Mouse (Mus musculus) CD4-positive helper T cell, adult 2 months (primary cell): ENCODE data around the gene Pga5.

ENCODE experiments used
- DNase-seq: peaks from one replicate; pipeline ENCODE4 v3.0.0-alpha.2; 2012; ENCODE audit warnings: low read depth, missing footprints, low spot score

Pga5 gene

DNA sequence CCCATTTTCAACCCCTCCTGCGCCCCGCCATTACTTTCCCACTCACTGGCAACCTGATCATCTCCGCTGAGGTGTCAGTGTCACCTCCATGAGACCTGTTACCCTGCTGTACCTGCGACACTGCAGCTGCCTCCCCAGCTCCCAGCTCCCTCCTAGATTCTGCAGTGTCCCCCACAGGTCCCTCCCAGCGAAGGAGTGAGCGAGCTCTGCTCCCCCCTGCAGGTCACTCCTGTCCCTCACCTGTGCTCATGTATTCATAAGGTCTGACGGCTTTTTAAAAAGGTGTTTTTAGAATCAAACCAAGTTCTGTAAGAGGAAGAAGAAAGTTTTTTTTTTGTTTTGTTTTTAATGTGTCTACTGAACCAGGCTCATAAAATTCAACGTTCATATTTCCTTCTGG lies 24.3 kb upstream of the Pga5 start:
- DNase-seq, result no peak

DNA sequence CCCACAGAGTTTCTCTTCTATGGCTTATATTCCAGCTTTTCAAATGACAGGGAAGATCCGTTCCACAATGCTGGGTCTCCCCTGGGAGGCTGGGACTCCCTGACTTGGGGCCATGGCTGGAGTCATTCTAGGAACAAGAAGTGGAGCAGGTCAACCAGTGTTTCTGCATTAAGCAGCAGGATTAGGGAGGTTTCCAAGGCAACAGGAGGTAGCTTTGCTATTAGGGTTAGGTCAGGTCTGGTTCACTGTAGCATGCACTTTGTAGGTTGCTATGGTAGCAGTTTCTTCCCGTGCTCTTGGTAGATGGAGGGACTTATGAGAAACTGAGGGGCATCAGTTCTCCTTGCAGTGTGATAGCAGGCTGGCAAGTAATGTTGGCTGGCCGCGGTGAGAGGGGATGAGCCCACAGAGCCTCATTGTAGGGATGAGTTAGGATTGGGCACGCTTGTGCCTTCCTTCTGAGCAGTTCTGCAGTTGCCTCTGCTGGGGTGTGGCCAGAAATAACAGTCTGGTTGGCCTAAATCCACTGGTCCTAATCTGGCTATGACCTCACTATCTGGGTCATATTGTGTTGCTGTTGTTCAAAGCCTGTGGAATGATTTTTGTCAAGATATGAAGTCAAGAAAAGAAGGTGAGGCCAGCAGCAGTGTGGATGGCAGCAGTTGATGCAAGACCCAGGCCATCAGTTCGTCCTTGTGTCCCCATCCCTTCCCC lies 23.3 kb upstream of the Pga5 start:
- DNase-seq, result no peak

DNA sequence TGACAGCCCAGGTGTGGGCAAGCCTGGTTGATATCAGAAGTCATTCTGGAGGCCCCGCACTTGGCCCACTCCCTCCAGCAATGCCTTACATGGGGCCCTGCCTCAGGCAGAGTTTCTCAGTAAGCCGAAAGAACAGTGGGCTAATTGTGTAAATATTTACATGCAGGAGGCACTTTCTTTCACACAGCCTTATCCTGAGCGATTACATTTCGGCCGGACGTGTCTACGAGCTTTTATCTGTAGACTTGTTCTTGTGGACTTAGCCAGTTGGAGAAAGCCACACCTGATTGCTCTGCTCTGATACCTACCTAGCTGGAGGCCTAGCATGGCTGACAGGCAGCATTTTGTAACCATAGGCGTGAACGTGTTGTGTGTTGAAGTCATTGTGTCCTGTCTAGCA lies 22.0 kb upstream of the Pga5 start:
- DNase-seq, result no peak

DNA sequence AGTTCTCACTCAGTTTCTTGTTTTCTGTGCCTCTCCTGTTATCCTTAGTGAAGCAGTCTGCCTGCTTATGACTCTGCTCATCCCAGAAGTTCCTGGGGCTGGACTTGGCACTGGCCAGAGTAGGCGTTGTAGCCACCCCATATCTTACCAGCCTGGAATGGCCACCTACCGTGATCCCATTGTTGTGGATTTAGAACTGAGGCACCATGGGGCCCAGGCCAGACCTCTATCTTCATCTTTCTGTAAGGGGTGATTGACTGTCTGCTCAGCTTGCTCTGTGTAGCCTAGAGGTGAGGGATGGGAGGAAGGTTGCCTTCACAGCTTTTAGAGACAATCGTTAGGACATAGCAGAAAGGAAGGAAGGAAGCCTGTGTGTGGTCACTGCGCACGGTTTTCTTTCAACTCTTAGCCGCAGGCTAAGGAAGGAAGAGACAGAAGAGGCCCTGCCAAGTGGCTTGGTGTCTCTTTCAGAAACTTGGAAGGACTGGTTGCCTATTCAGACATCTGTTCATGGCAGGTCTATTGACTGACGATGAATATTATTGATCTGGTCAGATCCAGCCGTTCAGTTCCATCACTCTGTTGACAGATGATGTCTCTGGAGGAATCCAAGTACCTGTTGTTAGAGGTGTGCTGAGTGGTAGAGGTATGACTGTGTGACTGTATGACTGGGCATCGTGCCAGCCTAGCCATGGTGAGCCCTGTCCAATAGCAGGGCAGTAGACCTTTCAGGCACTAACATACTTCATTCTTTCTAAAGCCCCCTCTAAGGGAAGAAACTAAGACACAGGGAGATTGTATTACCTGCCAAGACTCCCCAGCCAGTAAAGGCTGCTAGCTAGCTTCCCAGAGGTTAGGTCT lies 20.5 kb upstream of the Pga5 start:
- DNase-seq, result peak; percentile 56

DNA sequence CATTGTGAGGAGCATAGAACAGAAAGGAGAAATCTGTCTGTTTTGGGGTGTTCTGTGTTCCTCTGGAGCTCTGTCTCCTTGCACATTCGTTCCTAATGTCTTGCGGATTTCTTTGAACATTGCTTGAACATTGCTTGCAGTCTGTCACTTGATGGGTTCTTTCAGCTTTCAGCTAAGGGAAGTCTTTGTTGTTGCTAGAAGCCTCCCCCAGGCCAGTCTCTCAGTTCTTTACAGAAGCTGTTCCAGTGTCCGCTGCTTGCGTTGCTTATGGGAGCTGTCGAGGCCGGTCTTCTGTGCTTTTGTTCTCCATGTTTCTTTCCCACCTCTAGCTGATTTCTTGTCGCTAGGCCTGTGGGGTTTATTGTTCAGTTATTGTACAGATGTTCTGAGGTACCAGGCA lies 17.9 kb upstream of the Pga5 start:
- DNase-seq, result no peak

DNA sequence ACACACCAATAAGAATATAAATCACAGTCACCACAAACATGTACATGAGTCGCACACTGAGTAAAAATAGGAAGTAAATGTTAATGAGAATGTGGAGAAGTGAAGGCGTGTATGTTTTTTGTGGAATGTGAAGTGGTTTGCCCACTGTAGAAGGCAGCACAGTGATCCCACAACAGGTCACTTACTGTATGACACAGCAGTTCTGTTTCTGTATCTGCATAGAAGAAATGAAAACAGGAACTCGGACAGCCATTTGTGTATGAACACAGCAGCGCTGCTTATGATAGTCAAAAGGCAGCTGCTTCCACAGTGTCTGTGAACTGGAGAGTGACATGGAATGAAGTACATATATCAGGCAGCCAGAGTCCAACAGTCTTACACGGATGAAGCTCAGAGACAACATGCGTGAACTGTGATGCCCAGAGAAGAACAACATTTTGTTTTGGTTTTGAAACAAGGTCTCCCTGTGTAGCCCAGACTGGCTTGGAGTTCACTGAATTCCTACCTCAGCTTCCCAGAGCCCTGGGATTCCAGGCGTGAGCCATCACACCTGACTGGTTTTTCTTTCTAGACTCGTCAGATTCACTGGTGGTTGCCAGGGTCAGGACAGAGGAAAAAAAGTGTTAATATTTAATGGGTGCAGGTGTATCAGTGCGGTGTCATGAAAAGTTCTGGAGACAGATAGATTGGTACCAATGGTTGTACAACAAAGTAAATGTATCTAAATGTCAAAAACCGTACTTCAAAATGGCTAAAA lies 16.2 kb upstream of the Pga5 start:
- DNase-seq, result no peak

DNA sequence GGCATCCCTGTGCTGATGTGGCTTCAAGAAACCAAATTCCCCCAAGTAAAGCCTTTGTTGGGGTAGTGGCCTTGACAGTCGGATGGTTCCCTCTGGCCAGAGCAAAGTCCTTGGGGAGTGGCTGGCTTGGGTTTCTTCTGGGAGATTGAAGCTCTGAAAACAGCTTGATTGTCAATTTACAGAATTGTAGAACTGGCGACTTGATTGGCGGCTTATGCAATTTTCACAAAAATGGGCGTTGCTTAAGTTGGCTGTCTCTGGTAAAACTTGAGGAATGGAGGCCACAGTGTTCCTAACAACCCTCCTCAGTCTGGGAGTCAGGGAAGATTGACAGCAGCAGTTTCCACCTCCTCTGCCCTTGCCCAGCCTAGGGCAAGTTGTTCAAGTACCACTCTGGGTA lies 14.5 kb upstream of the Pga5 start:
- no peak for DNase-seq

DNA sequence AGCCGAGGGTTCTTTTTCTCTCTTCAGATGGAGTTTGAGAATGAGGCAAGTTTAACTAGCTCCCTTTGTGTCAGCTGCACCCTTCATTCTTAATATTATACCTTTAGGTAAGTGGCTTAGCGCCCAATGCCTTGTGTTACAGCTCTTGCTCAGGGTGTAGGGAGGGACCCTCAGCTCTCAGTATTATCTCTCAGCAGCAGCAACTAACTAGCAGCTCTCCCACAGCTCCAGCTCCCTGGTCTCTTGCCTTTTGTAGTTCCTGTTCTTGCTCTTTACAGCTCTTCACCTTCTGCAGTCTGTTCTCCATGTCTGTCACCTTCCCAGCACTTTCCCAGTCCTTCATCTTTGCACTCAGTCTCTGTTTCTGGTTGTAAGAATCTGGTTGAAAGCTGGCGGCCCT lies 13.8 kb upstream of the Pga5 start:
- no peak for DNase-seq

DNA sequence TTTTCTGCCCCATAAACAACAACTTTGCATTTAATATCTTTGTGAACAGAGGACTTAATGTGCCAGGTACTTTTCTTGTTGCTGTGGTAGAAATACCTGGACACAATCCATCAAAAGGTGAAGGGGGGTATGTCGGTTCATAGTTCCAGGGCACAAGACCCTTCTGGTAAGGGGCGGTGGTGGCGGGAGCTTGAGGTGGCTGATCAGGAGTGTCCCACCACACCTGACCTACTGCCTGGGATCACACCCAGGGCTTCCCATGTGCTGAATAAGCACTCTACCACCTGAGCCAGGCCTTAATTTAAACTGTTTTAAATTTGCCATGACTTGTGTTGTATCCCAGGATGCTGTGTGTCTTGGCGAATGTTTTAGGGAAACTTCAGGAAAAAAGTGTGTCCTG lies 13.2 kb upstream of the Pga5 start:
- no peak for DNase-seq

DNA sequence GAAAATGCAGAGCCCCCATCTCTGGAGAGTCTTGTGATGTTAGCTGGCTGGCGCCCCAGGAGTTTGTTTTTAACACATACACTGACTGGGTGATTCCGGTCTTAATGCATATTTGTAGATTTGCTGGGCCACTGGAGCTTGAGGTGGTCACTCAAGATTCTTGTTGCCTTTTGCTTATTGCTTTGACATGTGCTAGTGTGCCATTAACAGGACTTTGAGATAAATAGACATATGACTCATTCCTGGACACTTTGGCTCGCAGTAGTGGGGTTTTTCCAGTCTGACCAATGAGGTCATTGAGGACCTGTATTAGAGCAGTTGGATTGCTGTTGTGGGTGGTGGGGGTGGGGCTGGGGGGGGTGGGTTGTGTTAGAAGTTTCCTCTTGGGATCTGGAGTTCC lies 12.5 kb upstream of the Pga5 start:
- no peak for DNase-seq

DNA sequence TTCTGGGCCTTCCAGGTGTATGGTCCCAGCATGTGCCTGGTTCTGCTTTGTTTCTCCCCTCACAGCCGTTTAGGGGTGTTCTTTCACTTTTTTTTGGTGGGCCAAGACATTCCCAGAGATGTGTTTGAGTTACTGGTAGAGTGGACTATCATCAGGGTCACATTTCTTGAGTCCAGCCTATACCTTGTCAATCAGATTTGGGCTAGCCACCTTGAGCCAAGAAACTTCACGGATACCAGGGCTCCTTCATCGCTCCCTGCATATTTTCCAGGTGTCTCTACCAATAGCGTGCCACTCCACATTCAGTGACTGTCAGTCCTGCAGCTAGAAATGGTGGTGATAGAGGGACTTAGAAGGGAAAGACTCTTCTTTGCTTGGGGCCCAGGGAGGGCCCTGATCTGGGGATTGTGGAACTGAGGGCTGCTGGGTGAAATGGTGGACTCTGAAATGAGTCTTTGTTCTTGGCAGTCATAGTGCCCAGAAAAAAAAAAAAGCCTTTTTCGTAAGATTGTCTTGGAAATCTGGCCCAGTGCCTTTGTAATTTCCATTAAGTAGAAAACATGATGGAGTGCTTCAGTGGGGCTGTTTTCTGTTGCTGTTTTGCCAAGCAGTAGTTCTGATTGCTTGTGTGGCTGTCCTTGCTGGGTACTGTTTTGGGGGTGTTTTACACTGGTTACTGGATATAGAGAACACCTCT lies 11.7 kb upstream of the Pga5 start:
- DNase-seq, result no peak

DNA sequence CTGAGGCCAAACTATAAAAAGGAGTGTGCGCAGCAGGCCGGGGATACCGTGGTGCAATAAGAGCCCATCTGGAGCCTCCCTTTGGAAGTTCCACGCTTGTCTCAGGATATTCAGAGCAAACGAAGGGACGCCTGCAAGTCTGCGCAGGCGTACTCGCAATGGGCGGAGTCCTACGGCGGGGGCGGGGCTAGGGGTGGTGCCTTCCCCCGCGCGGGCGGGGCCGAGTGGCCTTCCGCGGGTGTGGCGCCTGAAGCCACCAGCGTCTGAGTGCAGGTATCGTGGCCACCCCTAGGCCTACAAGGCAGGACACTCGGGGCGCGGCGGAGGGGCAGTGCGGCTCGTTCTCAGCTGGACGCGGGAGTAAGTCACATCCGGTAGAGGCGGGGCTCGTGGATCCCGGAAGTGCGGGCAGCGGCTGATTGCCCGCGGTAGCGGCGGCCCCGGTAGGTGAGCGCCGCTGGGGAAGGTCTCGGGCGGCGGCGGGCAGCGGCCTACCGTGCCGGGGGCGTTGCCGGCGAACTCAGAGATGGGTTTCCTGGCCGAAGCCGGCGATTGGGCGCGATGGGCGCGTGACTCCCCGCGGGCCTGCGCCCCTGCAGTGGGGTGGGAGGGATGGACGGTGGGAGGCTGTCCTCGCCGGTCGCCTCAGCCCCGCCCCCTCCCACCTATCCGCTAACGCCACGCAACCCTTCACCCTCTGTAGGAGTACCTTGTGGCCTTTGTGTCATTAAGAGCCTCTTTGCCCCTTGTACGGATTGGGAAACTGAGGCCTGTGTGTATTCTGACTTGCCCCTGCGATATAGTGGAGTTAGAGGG lies 10.9 kb upstream of the Pga5 start, which contains the start of gene Vps37c:
Gene Vps37c, plus strand, starts transcription at position 199 of the 816 bp plus-strand sequence.
- peak; percentile 88 for DNase-seq

DNA sequence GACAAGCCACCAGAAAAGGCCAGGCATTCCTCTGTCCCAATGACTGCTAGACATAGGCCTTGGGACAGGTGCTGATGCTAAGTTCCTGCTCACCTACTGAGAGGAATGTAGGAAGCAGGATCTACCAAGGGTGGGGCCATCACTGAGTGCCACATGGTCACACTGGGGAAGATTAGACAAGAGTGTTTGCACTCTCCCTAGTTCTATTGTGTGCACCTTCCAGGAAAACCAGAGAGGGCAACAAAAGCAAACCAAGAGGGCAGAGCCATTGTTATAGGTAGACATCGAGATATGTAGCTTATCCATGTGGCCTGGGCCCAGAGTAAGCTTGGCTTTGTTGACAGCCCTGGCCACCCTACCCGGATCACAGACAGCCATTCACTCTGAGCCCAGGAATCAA lies 7.9 kb upstream of the Pga5 start:
- DNase-seq, result no peak

DNA sequence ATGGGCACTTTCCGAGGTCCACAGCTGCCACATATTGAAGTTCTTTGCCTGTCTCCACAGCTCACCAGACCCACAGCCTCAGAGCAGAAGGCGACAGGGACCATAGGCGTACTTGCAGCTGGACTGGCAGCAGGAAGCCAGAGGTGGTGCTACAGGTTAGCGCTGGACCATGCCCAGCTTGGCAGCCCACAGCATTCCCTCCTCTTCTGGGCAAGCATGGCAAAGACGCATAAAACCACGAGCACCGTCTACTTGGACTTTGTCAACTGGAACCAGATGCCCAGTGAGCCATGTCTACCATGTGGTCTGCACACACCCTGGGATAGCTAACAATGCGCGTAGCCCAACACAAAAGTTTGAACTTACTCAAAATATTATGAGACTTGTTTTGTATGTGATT lies 7.2 kb upstream of the Pga5 start:
- DNase-seq, result no peak

DNA sequence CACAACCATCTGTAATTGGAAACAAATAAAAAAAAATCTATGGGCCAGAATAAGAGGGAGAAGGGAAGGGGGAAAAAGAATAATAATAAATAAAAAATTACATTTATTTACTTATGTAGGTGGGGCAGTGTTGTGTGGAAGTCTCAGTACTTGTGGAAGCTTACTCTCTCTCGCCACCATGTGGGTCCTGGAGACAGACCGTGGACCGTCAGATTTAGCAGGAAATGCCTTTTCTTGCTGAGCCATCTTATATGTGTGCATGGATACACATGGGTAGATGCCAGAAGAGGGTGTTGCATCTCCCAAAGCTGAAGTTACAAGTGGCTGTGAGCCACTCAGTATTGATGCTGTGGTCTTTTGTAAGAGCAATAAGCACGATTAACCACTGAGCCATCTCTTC lies 3.7 kb upstream of the Pga5 start:
- no peak for DNase-seq

DNA sequence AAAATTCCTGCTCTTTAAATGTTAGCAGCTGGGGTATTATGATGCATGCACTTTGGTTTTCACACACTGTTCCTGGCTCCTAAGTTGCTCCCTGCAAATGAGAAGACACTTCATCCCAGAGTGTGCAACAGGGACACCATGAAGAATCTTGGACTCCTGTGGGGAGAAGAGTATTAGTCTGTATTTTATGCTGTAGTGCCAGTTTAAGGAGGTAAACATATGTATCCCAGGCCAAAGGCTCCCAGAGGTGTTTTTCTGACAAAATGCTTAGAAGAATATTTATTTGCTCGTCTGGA lies 849 bp upstream of the Pga5 start:
- DNase-seq, result no peak

DNA sequence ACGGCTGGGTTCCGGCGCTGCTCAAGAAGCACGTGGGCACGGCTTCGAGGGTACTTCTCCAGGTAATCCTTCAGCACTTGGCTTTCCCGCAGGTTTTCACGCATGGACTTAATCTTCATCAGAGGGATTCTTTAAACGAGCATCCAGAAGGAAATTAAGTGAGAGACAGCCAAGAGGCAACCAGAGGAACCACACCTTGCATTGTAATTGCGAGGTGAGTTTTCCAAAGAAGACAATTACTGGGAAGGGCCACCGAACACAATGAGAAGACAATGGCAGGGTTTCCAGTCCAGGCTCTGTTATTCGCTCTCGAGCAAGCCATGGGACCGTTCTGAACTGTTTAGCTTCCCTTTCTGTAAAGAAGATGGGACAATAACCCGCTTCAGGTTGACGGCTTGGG lies 1.2 kb downstream of the Pga5 start:
- DNase-seq, result no peak

DNA sequence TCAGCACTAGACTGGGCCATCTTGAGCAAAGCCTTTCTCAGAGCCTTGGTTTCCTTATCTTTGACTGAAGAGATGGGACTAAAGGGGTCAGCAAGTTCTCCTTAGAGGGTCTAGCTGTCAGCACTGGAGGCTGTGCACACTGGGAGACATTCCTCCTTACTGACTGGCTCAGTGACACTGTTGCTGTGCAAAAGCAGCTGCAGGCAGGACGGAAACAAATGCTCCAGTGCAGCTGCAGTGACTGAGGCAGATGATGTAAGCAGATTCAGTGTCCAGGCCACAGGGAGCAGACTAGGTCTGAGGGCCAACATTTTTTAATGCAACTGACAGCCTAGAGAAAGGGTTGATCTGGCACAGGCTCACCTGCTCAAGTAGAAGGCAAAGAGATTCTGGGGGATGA lies 4.6 kb downstream of the Pga5 start:
- no peak for DNase-seq

DNA sequence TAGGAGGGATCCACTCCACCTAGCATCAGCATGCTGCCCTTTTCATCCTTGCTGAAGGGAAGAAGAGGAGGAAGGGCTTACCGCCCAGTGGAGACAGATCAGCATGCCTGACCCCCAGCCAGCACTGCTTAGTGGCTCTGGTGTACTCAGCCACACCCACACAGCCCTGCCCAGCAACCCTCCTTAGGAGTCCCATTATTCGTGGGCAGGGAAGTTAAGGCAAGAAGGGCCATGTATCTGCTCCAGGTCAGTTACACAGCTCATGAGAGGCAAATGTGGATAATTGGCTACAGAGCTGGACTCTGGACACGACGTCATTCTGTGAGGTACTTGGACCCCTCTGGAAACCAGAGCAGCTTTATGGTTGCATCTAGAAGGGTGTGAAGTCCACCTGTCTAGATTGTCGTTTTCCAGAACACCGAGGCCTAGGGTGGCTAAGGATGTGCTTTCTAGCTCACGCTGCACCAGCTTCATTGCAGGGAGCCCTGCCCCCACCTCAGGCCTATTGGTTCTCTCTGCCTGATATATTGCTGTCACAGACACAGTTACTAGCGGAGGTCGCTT lies 5.9 kb downstream of the Pga5 start:
- no peak for DNase-seq

DNA sequence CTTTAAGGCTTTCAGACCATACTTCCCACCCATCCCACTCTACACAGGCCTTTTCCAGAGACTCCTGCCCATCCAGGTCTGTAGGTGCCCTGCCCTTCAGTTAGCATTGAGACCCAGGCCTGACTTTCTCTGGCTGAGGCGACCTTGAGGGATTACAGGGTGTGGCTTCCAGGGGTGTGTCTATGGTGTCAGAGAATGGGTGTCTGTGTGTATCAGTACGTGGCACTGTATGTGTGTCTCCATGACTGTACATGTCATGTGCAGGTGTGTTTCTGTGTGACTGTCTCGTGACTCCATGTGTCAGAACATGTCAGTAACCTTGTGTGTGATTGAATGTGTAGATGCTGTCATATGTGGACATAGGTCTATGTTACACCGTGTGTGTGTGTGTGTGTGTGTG lies 6.6 kb downstream of the Pga5 start:
- DNase-seq, result no peak

DNA sequence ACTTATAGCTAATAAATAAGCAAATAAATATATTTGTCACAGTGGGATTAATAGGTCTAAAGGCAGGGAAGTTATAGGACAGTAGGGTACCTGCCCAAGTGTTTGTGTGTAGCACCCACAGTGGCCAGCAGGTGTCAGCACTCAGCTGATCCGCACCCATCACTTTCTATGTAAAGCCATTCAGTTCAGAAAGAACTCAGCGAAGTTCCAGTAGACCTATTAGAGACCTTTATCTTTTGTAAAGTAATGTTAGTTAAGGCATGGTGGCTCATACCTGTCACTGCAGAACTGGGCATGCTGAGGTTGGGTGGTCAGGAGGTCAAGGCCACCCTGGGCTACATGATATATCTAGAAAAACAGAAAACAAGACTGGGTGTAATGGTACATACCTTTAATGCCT lies 12.4 kb downstream of the Pga5 start:
- peak; percentile 67 for DNase-seq
